Mouse (Mus musculus) hindbrain, postnatal 0 days (tissue): Measurements from ENCODE around the gene Rfx7. TPM values are rescaled to one million over a fixed set of nuclear protein-coding genes. Genes with fewer than 3 reads are reported as not detected.
A peak's percentile ranks its signal among the peaks of the same experiment; 100 is the strongest.
"Not testable (repeated sequence)": the region's sequence is repeated elsewhere in the genome, so short reads cannot be mapped to it uniquely, and the experiment has no call there.

Experiments
- ATAC-seq: fragments of 200-750 bp; cut with Nextera tagmentation; 2 replicates; pipeline ENCODE4 v1.8.0; 2017; ENCODE audit warnings: mild to moderate bottlenecking, moderate TSS enrichment, moderate library complexity
- DNase-seq: peaks from one replicate; pipeline ENCODE4 v3.0.0-alpha.2; 2015; ENCODE audit warnings: low spot score
- H3K27ac ChIP-seq: fragments of 300-500 bp; sonication (generic); 2 replicates; pipeline ENCODE4 v1.5.1; 2014; ENCODE audit warnings: mild to moderate bottlenecking
- H3K27me3 ChIP-seq: fragments of 300-500 bp; sonication (generic); 2 replicates; pipeline ENCODE4 v1.6.1; 2014; ENCODE audit warnings: low read length, mixed read lengths; ENCODE audit not compliant: insufficient read depth
- H3K36me3 ChIP-seq: fragments of 300-500 bp; sonication (generic); 2 replicates; pipeline ENCODE4 v1.6.1; 2014; ENCODE audit warnings: low read length, mixed read lengths; ENCODE audit not compliant: insufficient read depth
- H3K4me1 ChIP-seq: fragments of 300-500 bp; sonication (generic); 2 replicates; pipeline ENCODE4 v1.6.1; 2014; ENCODE audit warnings: antibody characterized with exemption, low read length, mixed read lengths; ENCODE audit not compliant: insufficient read depth
- H3K4me2 ChIP-seq: fragments of 300-500 bp; sonication (generic); 2 replicates; pipeline ENCODE4 v1.6.1; 2014; ENCODE audit warnings: low read depth, mild to moderate bottlenecking, low read length, moderate library complexity, mixed read lengths
- H3K4me3 ChIP-seq: fragments of 300-500 bp; sonication (generic); 2 replicates; pipeline ENCODE4 v1.5.1; 2014; ENCODE audit warnings: low read length
- H3K9ac ChIP-seq: fragments of 300-500 bp; sonication (generic); replicated peaks from 2 replicates; pipeline ENCODE4 v1.6.1; 2014; ENCODE audit warnings: mild to moderate bottlenecking, low read length, moderate library complexity, mixed read lengths
- H3K9me3 ChIP-seq: fragments of 300-500 bp; sonication (generic); 2 replicates; pipeline ENCODE4 v1.6.1; 2016; ENCODE audit warnings: low read length, mixed read lengths
- CTCF ChIP-seq: IDR thresholded peaks from 2 replicates; pipeline ENCODE4 v1.5.1; 2016; ENCODE audit warnings: antibody characterized with exemption, control low read depth, low read depth
- WGBS: fragments of 180-500 bp; shearing (Covaris S2); extraction: QIAGEN DNeasy Blood & Tissue Kit; methylation state at CpG from one replicate; pipeline ENCODE4 v1.1.7; 2014; 5-methylcytosine and 5-hydroxymethylcytosine counted together
- polyA plus RNA-seq: library from polyadenylated mRNA; unstranded; fragments of >200 nt; fragmentation: Nextera tagmentation; extraction: Ambion mirVana; gene quantifications from 2 replicates; pipeline ENCODE4 v1.2.1, GENCODE M21; 2015
- total RNA-seq: library from RNA; depleted of rRNA; stranded (reverse); fragments of >200 nt; gene quantifications from 2 replicates; pipeline ENCODE4 v1.2.3, GENCODE M21; 2014

The Rfx7 gene
- total and polyA plus RNA-seq, 2 experiments from 2014 or later, result 11.9 to 35.2 TPM

DNA sequence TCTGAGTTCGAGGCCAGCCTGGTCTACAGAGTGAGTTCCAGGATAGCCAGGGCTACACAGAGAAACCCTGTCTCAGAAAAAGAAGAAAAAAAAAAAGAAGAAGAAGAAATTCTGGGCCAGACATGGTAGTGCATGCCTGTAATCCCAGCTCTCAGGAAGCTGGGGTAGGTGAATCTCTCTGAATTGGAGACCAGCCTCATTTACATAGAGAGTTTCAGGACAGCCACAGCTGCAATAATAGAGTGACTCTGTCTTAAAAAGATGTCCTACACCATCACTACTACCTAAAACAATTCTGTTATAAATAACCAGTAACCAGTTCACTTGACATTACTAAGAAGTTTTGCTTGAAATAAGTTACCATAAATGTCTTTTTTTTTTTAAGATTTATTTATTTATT is 58.8 kb downstream of the Rfx7 start:
- WGBS, result 100% methylated on average over 1 of the region's 1 CpGs
- Histone ChIP-seq H3K36me3 (peaks cover 3% of the 10 kb centered on the region; the same call in 1 of the 2 replicates), H3K4me1 (no peaks in the 10 kb centered on the region), H3K4me3 (no peak overlapping the region), H3K27me3 (no peaks in the 10 kb centered on the region), H3K27ac (no peak overlapping the region), H3K9me3 (no peaks in the 10 kb centered on the region), H3K9ac (no peak overlapping the region), H3K4me2 (no peak overlapping the region)
- TF ChIP-seq CTCF, result no peak
- no peak for DNase-seq
- ATAC-seq, result no peak

DNA sequence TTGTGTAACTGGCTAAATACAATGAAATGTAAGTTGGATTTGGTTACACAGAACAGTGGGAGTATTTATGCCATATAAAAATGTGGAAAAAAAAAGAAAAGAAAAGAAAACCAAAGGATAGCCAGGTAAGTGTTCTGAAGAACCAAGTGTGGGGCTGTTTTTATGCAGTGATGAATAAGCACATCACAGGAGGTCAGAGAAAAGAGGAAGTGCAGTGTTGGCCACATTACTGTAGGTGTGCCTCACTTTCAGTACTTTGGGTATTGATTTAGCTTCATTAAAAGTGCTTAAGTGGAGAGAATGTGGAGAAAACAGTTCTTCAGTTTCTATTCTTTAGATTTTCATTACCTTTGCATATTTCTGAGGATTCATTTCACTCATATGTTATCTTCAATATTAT is 60.0 kb downstream of the Rfx7 start:
- H3K27me3 ChIP-seq, result no peaks in the 10 kb centered on the region
- no peak overlapping the region for H3K27ac ChIP-seq
- H3K4me3 ChIP-seq, result no peak overlapping the region
- no peaks in the 10 kb centered on the region for H3K9me3 ChIP-seq
- H3K4me1 ChIP-seq, result no peaks in the 10 kb centered on the region
- H3K9ac ChIP-seq, result no peak overlapping the region
- no peak overlapping the region for H3K4me2 ChIP-seq
- no peak for DNase-seq
- ATAC-seq, result no peak
- no peak for TF ChIP-seq CTCF
- peaks cover 3% of the 10 kb centered on the region; the same call in 1 of the 2 replicates for H3K36me3 ChIP-seq

DNA sequence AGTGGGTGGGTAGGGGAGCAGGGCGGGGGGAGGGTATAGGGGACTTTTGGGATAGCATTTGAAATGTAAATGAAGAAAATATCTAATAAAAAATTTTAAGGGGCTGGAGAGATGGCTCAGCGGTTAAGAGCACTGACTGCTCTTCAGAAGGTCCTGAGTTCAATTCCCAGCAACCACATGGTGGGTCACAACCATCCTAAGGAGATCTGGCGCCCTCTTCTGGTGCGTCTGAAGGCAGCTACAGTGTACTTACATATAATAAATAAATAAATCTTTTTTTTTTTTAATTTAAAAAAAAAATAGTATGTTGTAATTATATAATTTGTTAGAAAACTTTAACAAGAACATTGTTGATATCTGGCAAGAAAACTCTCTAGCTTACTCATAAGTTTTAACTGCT is 62.6 kb downstream of the Rfx7 start:
- H3K4me2 ChIP-seq, H3K36me3 ChIP-seq, H3K4me1 ChIP-seq, DNase-seq, ATAC-seq, H3K27me3 ChIP-seq, H3K4me3 ChIP-seq, H3K9me3 ChIP-seq, H3K9ac ChIP-seq, H3K27ac ChIP-seq: not testable (repeated sequence)
- TF ChIP-seq CTCF, result 0 out of 2 replicates have a peak, but pooled peaks have one; percentile 12
- 80% methylated on average over 4 of the region's 4 CpGs for WGBS

DNA sequence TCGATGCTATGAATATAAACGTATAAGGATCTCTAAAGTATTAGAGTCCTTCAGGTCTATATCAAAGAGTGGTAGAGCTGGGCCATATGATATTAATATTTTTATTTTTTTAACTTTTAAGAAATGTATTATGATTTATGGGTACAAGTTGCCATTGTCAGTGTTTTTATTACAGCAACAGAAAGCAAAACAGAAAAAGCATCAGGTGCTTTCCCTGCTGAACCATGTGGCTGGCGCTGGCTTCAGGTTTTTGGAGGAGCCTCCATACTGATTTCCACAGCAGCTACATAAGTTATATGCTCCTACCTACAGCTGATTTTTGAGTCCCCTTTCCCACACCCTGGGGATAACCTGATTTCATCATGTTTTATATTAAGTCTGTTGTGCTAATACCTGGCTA is 68.1 kb downstream of the Rfx7 start:
- no peaks in the 10 kb centered on the region for H3K9me3 ChIP-seq
- ATAC-seq (no peak), DNase-seq (no peak)
- WGBS, result 94% methylated on average over 3 of the region's 3 CpGs
- H3K4me3 ChIP-seq, result no peak overlapping the region
- H3K36me3 ChIP-seq, result peaks cover 14% of the 10 kb centered on the region
- H3K9ac ChIP-seq, result no peak overlapping the region
- H3K4me2 ChIP-seq, result no peak overlapping the region
- no peak for TF ChIP-seq CTCF
- no peak overlapping the region for H3K27ac ChIP-seq
- H3K27me3 ChIP-seq, result no peaks in the 10 kb centered on the region
- no peaks in the 10 kb centered on the region for H3K4me1 ChIP-seq

DNA sequence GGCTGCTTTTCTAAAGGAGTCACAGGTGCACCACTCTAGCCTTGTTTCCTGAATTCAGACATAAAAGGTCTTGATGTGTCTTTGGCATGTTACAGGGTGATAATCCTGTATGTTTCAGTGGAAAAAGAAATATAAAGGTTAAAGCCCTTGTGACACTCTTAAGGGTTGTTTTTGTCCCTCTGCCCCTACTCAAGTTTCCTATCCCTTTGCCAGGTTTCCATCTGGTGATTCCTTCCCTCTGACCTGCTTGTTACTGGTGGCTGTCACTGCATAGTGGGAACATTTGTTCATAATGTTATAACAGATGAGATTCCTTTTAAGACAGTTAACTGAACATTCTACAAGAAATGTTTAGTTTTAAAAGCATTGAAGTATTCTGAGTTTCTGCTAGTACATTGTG is 77.7 kb downstream of the Rfx7 start:
- no peak overlapping the region for H3K4me2 ChIP-seq
- no peak overlapping the region for H3K4me3 ChIP-seq
- no peak overlapping the region for H3K9ac ChIP-seq
- H3K4me1 ChIP-seq, result no peaks in the 10 kb centered on the region
- H3K36me3 ChIP-seq, result peaks cover 8% of the 10 kb centered on the region; the same call in 1 of the 2 replicates
- no peak overlapping the region for H3K27ac ChIP-seq
- no peaks in the 10 kb centered on the region for H3K27me3 ChIP-seq
- TF ChIP-seq CTCF, result no peak
- no peak for ATAC-seq
- no peak for DNase-seq
- H3K9me3 ChIP-seq, result no peaks in the 10 kb centered on the region

DNA sequence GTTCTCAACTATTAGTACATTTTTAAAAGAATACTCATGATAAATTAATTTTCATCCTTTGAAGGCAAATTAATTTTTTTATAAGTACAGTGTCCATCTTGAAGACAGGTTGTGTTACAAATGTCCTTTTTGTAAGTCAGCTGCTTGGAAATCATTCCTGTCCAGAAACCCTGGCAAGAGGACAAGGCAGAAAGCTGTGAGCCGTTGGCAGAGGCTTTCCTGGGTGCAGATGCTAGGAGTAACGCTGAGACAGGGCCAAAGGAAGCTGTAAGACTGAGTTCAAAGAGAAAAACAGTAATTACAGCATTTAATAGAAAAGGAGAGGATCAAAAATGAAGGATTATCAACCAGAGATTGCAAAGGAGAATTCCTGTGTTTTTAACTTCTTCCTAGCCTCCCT is 81.8 kb downstream of the Rfx7 start:
- Histone ChIP-seq H3K27ac (no peak overlapping the region), H3K4me3 (no peak overlapping the region), H3K9ac (no peak overlapping the region), H3K4me2 (no peak overlapping the region), H3K27me3 (no peaks in the 10 kb centered on the region), H3K9me3 (no peaks in the 10 kb centered on the region), H3K36me3 (peaks cover 26% of the 10 kb centered on the region), H3K4me1 (no peaks in the 10 kb centered on the region)
- no peak for ATAC-seq
- 43% methylated on average over 2 of the region's 2 CpGs for WGBS
- TF ChIP-seq CTCF, result no peak
- peak; percentile 52 for DNase-seq

DNA sequence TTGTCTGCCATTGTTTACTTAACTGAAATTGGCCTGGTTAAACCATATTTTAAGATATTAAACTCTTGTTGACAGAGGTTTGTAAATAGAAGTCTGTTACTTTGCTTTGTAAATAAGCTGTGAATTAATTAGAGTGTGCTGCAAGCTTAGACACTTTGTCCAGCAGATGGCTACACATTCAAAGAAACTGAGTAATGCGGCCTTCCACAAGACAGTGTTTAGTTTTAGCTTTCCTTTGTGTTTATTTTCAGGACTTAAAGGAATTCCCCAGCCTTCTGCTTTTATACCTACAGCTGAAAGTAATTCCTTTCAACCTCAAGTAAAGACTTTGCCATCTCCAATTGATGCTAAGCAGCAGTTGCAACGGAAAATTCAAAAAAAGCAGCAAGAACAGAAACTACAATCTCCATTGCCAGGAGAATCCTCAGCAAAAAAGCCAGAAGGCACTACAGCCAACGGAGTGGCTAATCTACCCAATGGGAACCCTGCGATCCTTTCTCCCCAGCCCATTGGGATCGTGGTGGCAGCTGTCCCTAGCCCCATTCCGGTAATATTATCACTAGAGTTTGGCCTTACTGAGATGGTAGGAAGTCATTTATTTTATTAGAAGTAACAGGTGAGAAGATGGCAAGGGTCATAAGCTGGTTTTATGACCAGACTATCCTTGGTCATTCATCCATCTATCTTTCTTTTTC is 82.9 kb downstream of the Rfx7 start:
- H3K9ac ChIP-seq, result no peak overlapping the region
- DNase-seq (peak; percentile 67), ATAC-seq (no peak)
- H3K27me3 ChIP-seq, result no peaks in the 10 kb centered on the region
- TF ChIP-seq CTCF, result peak; percentile 63
- no peaks in the 10 kb centered on the region for H3K4me1 ChIP-seq
- H3K36me3 ChIP-seq, result peaks cover 32% of the 10 kb centered on the region
- no peaks in the 10 kb centered on the region for H3K9me3 ChIP-seq
- 53% methylated on average over 6 of the region's 6 CpGs for WGBS
- no peak overlapping the region for H3K4me2 ChIP-seq
- H3K27ac ChIP-seq, result no peak overlapping the region
- H3K4me3 ChIP-seq, result no peak overlapping the region
